In genomic region chr10:76326304-76327006, GRCm38 (mm10) we compare ENCODE assay signal across 9 mouse cellular contexts. TPM values are rescaled to one million over a fixed set of nuclear protein-coding genes. Genes with fewer than 3 reads are reported as not detected.
DNase-seq lines count a peak whose midpoint lies in the region; ATAC-seq and TF ChIP-seq lines count a peak whose summit lies in the region.
"Had no signal": no experiment of that assay in that cellular context is flagged by ENCODE, and none has a peak within 500 bp of the region (broad histone marks: within the 10 kb centered on the region; RNA-seq: fewer than 3 reads in every experiment).

No protein-coding gene starts in this region.

- H3K9ac ChIP-seq in midbrain, embryonic 14.5 days (replicated peaks; ENCODE audit: low read length) = no peak overlapping the region
- H3K9ac ChIP-seq in midbrain, embryonic 13.5 days (replicated peaks) = no peak overlapping the region
- H3K9ac ChIP-seq in hindbrain, embryonic 12.5 days = no peak overlapping the region

- WGBS in cerebellum, adult 2 months = 70% methylated on average over 6 of the region's 6 CpGs
- 67% methylated on average over 6 of the region's 6 CpGs for WGBS in midbrain, embryonic 14.5 days
- WGBS in midbrain, embryonic 13.5 days = 69% methylated on average over 6 of the region's 6 CpGs
- WGBS in small intestine, adult 2 months = 71% methylated on average over 6 of the region's 6 CpGs
- 75% methylated on average over 6 of the region's 6 CpGs for WGBS in hindbrain, embryonic 12.5 days

- no peaks in the 10 kb centered on the region; the same call in 1 of the 2 replicates for H3K36me3 ChIP-seq in midbrain, embryonic 14.5 days (ENCODE audit: control insufficient read depth, insufficient read depth, low read length)
- peaks cover 5% of the 10 kb centered on the region; the same call in 1 of the 2 replicates for H3K36me3 ChIP-seq in midbrain, embryonic 13.5 days
- H3K36me3 ChIP-seq in small intestine, adult 2 months (ENCODE audit: control insufficient read depth, insufficient read depth, low read length) = no peaks in the 10 kb centered on the region
- 0 out of 2 replicates have a peak, but pooled peaks cover 7% of the 10 kb centered on the region for H3K36me3 ChIP-seq in hindbrain, embryonic 12.5 days
- H3K36me3 ChIP-seq: G1E had no signal

- no peak overlapping the region for H3K27ac ChIP-seq in cerebellum, adult 2 months (ENCODE audit: insufficient read depth, low read length)
- H3K27ac ChIP-seq in midbrain, embryonic 14.5 days (replicated peaks; ENCODE audit: low read depth, low read length) = no peak overlapping the region
- H3K27ac ChIP-seq in midbrain, embryonic 13.5 days = no peak overlapping the region
- H3K27ac ChIP-seq in small intestine, adult 2 months (ENCODE audit: insufficient read depth, low read depth, low read length) = no peak overlapping the region
- H3K27ac ChIP-seq in hindbrain, embryonic 12.5 days = no peak overlapping the region

- ATAC-seq in midbrain, embryonic 14.5 days (ENCODE audit: low FRiP score, low TSS enrichment) = no peak
- no peak for ATAC-seq in midbrain, embryonic 13.5 days
- no peak for ATAC-seq in hindbrain, embryonic 12.5 days (ENCODE audit: low FRiP score)

- no peaks in the 10 kb centered on the region for H3K9me3 ChIP-seq in midbrain, embryonic 14.5 days (ENCODE audit: control insufficient read depth, low read length)
- H3K9me3 ChIP-seq in midbrain, embryonic 13.5 days = no peaks in the 10 kb centered on the region
- H3K9me3 ChIP-seq in hindbrain, embryonic 12.5 days (replicated peaks) = no peaks in the 10 kb centered on the region
- H3K9me3 ChIP-seq: G1E had no signal

- TF ChIP-seq CTCF in cerebellum, adult 2 months (IDR thresholded peaks at IDR 0.05; ENCODE audit: borderline replicate concordance, insufficient read depth, low read depth, low read length) = peak; percentile 42; the same call in 1 of the 2 replicates
- peak; percentile 58; the same call in 1 of the 2 replicates for TF ChIP-seq CTCF in small intestine, adult 2 months (IDR thresholded peaks at IDR 0.05; ENCODE audit: extremely low read depth, insufficient read length, insufficient replicate concordance, low read depth, low read length)

- H3K4me3 ChIP-seq in cerebellum, adult 2 months (replicated peaks; ENCODE audit: insufficient read depth, low read depth, low read length) = no peak overlapping the region
- H3K4me3 ChIP-seq in midbrain, embryonic 14.5 days (replicated peaks; ENCODE audit: low read depth, low read length) = no peak overlapping the region
- no peak overlapping the region for H3K4me3 ChIP-seq in midbrain, embryonic 13.5 days (replicated peaks)
- no peak overlapping the region for H3K4me3 ChIP-seq in small intestine, adult 2 months (ENCODE audit: low read depth, low read length)
- no peak overlapping the region for H3K4me3 ChIP-seq in hindbrain, embryonic 12.5 days

- H3K27me3 ChIP-seq in cerebellum, adult 2 months (ENCODE audit: control insufficient read depth, insufficient read depth, low read length) = no peaks in the 10 kb centered on the region
- no peaks in the 10 kb centered on the region for H3K27me3 ChIP-seq in midbrain, embryonic 14.5 days (ENCODE audit: control insufficient read depth, insufficient read depth, low read length)
- H3K27me3 ChIP-seq in midbrain, embryonic 13.5 days = no peaks in the 10 kb centered on the region
- no peaks in the 10 kb centered on the region for H3K27me3 ChIP-seq in small intestine, adult 2 months (ENCODE audit: control insufficient read depth, insufficient read depth, low read length)
- H3K27me3 ChIP-seq in hindbrain, embryonic 12.5 days = no peaks in the 10 kb centered on the region

- no peak overlapping the region for H3K4me2 ChIP-seq in midbrain, embryonic 14.5 days (ENCODE audit: low read length)
- no peak overlapping the region for H3K4me2 ChIP-seq in midbrain, embryonic 13.5 days (replicated peaks)
- H3K4me2 ChIP-seq in hindbrain, embryonic 12.5 days (replicated peaks) = no peak overlapping the region

- no peak for TF ChIP-seq POLR2A in cerebellum, adult 2 months (IDR thresholded peaks at IDR 0.05; ENCODE audit: borderline replicate concordance, insufficient read depth, low read length)
- no peak for TF ChIP-seq POLR2A in small intestine, adult 2 months (IDR thresholded peaks at IDR 0.05; ENCODE audit: low read depth, low read length)

- H3K4me1 ChIP-seq in cerebellum, adult 2 months (ENCODE audit: control insufficient read depth, insufficient read depth, low read length) = 0 out of 2 replicates have a peak, but pooled peaks cover 3% of the 10 kb centered on the region
- no peaks in the 10 kb centered on the region for H3K4me1 ChIP-seq in midbrain, embryonic 14.5 days (ENCODE audit: control insufficient read depth, insufficient read depth, low read length)
- no peaks in the 10 kb centered on the region for H3K4me1 ChIP-seq in midbrain, embryonic 13.5 days (replicated peaks)
- no peaks in the 10 kb centered on the region for H3K4me1 ChIP-seq in small intestine, adult 2 months (ENCODE audit: control insufficient read depth, insufficient read depth, insufficient read length, low read length)
- no peaks in the 10 kb centered on the region for H3K4me1 ChIP-seq in hindbrain, embryonic 12.5 days

- DNase-seq in cerebellum, adult 2 months = peak; percentile 22 to 50
- DNase-seq in cerebellum, adult 9-10 months = no peak
- DNase-seq in midbrain, embryonic 14.5 days = peak; percentile 39
- DNase-seq in adrenal gland, postnatal 36 days = peak; percentile 44 to 67
- peak; percentile 49 to 81 for DNase-seq in kidney, postnatal 36 days

RNA-seq across cellular contexts. Expression of gene Dip2a, which starts 18.6 kb away (rescaled TPM):
- 68.2 and 80.4 TPM in 2 replicates for polyA plus RNA-seq in cerebellum, adult 2 months (2012; rRNA removed)
- 9.3 and 12.9 TPM in 2 replicates for polyA plus RNA-seq in midbrain, embryonic 14.5 days (2014; fragmentation: Nextera tagmentation; extraction: Ambion mirVana)
- polyA plus RNA-seq in midbrain, embryonic 13.5 days (2015; fragmentation: Nextera tagmentation; extraction: Ambion mirVana) = 14.4 and 14.6 TPM in 2 replicates
- 10 to 100 TPM; 21.5 to 26.9 TPM for total RNA-seq in adrenal gland, postnatal 36 days (2021)
- 9.6 and 15.5 TPM in 2 replicates for polyA plus RNA-seq in small intestine, adult 2 months (2012; rRNA removed)
- 14.4 and 16.1 TPM in 2 replicates for polyA plus RNA-seq in hindbrain, embryonic 12.5 days (2016; fragmentation: Nextera tagmentation; extraction: Ambion mirVana)
